Mouse (Mus musculus): ENCODE measurements around the gene Afdn.
"Not testable (repeated sequence)": the region's sequence is repeated elsewhere in the genome, so short reads cannot be mapped to it uniquely, and the experiment has no call there.

Gene Afdn

DNA sequence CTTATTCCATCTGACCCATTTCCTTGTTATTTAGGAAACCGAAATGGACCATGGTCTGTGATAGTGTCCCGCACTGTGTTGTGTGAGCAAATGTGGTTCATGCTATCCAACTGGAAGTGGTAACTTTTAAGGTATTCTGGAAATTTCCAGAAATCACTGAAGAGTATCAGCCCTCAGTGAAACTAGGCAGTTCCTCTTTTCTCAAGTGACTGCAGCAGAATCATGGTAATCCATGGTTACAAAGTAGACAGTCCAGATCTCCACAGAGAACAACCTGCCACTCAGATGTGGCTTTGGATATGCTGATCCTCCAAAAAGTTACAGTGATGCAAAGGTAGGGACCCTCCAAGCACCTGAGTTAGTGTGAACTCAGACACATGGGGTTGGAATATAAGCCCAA lies 21.4 kb upstream of the Afdn start:
- DNase-seq (ENCODE audit: low read depth, low spot score) = no peak

DNA sequence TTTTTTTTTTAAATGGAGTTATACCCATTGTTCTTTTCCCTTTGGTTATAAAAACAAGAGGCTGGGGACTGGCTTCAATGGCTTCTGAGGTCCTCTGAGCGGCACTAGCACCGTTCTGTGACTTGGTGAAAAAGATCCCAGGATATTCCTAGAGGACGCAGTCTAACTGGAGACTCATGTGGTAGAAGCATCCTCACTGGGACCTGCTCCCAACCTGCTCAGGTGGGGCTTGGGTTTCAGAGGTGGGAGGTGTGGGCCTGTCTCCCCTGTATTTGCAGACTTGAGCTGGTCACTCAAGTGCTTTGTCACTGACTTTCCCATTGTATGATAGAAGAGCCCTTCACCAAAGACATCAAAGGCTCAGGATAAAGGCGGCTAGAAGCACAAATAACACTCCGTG lies 20.4 kb upstream of the Afdn start:
- DNase-seq (ENCODE audit: low read depth, low spot score) = no peak

DNA sequence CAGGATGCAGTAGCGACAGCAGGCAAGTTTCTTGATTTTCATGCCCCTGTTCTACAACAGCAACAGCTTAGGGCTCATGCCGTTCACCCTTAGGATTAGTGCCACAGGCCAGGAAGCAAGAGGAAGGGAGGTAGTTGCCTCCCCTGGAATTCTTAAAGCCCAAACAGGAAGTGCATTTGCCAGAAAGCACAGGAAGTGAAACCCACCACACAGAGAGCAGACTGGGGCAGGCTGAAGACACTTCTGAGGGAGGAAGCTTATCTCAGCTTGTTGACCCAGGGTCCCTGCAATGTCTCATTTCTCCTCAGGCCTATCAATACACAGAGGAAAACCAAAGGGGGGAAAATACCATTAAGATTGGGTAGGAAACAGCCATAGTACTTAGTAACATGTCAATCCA lies 19.5 kb upstream of the Afdn start:
- no peak for DNase-seq (ENCODE audit: low read depth, low spot score)

DNA sequence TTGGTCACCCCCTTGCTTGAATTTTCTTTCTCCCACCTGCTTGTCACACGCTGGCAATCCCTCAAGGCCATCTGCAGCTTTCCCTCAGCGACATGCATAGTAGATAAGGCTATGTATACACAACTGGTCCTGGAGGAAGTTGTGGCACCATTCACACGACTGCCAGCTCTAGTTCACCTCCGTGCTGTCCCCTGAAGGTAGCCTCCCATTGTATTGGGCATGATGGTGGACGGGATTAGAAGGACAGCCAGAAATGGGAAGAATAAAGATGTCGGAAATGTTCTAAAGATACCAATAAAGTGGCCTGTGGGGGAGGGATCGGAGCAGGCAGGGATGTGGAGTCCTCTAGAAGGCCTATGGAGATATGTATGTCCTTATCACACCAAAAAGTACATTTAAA lies 18.7 kb upstream of the Afdn start:
- no peak for DNase-seq (ENCODE audit: low read depth, low spot score)

DNA sequence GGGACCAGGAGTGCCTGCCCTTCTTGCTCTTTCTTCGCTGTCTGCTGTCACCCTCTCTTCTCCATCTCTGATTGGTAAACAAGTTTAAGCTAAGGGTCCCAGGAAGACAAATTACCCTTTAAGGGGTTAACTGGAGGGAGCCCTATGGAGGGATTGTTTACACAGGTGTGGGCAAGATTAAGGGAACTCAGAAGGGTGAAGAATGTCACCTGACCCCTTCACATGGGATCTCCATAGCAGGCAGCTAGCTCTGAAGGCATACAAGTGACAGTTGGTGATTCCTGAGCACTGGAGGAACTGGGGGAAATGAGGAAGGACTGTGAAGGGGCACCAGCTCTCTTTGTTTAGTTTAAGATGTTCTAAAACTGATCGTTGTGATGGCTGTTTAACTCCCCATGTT lies 18.0 kb upstream of the Afdn start:
- no peak for DNase-seq (ENCODE audit: low read depth, low spot score)

DNA sequence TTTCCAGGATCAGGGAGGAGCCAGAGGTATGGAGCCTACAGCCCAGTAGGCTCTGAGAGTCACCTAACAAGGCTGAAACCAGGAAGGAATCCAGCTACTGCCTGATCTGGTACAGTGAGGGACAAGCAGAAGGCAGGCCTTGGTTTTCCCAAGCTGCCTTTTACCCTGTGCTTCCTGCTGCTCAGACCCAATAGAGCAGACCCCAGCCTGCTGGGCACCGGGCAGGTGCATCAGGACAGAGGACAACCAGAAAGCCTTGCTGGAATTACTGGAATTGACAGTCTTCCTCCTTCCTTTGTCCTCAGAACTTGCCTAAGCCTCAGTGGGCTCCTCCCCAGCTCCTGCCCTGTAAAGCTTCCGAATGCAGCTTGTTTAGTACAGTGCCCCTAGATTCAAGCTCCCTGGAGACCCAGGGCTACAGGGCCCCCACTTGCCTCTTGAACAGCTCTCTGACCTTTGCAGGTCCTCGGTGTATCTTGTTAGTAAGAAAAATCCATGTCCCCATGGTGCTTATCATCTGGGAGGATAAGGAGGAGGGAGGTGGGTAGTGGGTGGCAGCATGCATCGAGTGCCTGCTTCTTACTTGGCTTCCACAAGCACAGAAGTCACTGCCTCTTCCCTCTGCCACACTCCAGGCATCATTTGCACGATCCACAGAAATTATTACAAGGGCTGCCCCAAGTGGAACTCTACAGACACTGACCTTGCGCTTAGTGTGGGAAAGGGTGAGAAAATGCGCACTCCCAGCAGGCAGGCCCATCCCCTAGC lies 17.2 kb upstream of the Afdn start:
- no peak for DNase-seq (ENCODE audit: low read depth, low spot score)

DNA sequence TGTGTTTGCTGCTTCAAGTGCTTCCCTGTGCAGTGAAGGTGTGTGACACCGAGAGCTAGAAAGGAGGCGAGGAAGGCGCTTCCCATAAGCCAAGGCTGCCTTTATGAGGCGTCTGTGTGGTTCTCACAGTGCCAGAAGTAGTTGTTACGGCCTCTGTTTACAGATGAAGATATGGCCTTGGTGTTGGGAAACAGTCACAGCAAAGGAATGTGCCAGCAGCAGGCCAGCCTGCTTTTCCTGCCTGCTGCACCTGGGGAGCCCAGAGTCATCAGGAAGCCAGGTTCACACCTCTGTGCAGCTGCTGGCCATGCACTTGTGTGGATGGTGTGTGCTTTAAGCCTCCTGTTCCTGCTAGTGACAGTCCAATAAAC lies 16.6 kb upstream of the Afdn start:
- peak; percentile 74 for DNase-seq (ENCODE audit: low read depth, low spot score)

DNA sequence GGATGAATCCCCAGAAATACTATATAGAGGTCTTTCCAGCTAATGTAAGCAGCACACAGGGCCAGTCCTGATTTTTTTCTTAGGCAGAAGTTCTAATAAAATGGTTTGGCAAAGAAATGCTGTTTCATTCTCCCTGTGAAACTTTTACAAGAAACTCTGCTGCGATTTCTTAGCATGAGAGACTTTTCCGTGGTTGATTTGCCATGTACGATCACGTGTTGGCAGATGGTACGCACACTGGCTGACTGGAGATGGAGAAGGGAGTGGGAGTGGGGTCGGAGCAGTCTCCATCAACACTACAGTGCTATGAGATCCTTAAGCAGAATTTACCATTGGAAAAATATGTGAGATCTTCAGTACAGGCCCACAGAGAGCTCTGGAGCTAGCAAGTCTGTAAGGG lies 16.1 kb upstream of the Afdn start:
- no peak for DNase-seq (ENCODE audit: low read depth, low spot score)

DNA sequence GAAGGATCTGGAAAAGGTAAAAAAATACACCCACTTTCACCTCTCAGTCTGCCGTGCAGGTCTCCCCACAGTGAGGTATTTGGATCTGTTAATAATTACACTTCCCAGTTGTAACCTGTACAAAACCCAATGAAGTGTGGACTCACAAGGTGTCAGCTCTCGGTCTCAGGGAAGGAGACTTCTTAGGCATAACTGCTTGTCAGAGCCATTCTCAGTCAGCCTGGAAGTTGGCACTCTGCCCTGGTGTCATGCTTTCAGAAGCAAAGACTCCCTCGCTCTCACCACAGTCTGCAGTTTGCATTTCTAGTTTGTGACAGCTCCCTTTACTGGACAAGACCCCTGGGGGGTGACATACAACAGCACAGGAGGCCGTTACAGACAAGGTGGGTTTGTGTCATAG lies 15.5 kb upstream of the Afdn start:
- DNase-seq (ENCODE audit: low read depth, low spot score) = no peak

DNA sequence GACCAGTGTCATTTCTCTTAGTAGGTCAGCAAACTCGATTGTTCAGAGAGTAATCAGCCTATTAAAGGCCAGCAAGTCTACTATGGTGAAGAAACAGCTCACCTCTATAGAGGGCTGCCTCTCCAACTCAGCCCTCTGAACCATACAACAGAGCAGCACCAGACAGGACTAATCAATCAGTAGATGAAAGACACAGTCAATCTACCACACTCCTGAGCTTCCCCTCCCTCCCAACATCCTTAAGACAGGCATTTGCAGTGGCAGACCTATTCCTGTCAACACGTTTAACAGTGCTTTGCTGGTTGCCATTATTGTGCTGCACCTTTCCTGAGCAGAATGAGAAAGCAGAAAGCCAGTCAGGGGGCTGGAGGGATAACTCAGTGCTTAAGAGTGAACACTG lies 15.0 kb upstream of the Afdn start:
- no peak for DNase-seq (ENCODE audit: low read depth, low spot score)

DNA sequence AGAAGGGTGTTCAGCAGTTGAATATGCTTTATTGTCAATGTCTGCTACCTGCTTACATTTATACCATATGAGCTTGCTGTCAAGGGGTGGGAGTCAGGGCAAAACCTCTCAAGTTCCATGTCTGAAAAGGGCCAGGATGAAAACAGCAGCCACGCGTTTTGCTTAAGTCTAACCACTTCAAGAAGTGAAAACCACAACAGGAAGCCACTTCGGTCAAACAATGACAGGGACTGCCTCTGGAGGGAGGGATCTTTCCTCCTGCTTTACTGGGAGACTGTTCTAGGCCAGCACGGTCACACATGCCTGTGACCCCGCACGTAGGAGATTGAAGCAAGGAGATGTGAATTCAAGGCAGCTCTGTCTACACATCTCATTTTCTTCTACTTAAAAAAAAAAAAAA lies 14.0 kb upstream of the Afdn start:
- DNase-seq (ENCODE audit: low read depth, low spot score) = no peak

DNA sequence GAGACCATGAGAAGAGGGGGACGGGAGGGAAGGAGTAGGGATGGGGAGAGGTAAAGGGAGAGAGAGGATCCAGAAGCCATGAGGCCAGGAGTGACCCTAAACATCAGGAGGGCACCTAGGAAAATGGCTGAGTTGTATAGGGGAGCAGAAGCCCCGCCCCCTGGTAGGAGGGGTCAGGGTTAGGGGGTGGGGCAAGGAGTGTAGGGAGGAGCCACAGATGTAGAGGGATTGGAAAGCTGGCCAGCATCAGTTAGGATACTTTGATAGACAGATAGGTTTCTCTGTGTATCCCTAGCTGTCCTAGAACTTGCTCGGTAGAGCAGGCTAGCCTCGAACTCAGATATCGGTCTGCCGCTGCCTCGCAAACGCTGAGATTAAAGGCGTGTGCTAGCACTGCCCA lies 12.7 kb upstream of the Afdn start:
- no peak for DNase-seq (ENCODE audit: low read depth, low spot score)

DNA sequence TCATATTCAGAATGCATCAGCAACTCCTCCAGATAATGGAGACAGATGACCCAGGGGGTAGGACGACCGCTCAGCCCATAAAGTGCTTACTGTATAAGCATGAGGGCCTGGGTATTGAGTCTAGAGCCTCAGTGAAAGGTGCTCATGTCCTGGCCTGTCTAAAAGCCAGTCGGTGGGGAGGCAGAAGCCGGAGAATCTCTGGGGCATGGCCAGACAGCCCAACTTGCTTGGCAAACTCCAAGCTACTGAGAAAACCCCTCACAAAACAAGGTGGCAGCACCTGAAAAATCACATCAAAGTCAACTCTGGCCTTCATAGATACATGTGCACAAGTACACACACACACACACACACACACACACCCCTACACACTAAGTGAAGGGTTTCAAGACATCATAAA lies 11.3 kb upstream of the Afdn start:
- no peak for DNase-seq (ENCODE audit: low read depth, low spot score)

DNA sequence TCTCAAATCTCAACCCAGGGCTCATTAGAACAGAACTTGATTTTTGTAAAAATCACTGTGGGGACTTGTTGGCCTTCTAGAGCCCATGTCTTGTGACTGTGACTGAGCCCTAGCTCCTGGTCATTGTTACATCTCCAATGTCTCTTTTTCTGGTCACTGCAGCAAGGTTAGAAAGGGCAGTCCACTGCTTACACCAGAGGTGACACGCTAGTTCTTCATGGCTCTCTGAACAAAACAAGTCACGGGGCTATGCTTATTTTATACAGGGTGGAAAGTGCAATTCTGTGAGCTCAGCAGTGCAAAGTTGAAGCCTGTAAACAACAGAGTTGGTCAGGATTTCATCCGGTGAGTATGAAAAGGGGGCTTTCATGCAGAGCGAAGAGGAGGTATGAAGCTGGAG lies 6.4 kb upstream of the Afdn start:
- DNase-seq (ENCODE audit: low read depth, low spot score) = no peak

DNA sequence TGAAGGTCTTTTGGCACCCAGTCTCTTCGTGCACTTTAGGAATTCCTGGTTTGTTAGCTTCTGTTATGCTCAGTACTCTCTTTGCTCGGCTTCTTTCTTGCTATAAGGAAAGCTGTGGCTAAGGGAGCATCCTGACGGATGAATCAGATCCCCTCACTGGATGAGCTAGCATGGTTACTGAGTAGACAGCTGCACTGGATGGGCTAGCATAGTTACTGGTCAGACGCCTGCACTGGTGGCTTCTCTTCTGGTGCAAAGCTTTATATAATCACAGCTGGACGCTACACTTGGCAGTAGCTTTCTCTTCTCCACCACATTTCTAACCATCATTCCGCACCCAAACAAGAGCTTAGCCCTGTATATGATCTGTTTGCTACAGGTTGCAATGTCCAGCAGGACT lies 5.4 kb upstream of the Afdn start:
- DNase-seq (ENCODE audit: low read depth, low spot score) = no peak

DNA sequence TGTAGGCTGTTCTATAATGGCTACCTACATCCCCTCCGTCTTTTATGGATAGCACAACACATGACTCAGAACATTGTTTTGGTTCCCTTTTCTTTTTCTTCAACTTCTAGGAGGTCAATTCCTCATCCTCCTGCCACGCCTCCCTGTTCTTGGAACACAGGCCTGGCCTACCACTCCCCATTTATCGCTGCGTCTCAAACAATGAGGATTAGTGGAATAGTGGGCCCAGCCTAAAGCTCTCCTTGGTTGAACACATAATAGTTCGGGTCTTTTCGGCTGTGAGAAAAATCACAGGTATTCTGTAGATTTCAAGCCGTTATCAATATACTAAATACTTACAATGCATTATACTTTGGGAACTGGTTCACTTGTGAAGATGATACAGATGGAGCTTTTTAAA lies 1.8 kb upstream of the Afdn start:
- DNase-seq (ENCODE audit: low read depth, low spot score) = no peak

DNA sequence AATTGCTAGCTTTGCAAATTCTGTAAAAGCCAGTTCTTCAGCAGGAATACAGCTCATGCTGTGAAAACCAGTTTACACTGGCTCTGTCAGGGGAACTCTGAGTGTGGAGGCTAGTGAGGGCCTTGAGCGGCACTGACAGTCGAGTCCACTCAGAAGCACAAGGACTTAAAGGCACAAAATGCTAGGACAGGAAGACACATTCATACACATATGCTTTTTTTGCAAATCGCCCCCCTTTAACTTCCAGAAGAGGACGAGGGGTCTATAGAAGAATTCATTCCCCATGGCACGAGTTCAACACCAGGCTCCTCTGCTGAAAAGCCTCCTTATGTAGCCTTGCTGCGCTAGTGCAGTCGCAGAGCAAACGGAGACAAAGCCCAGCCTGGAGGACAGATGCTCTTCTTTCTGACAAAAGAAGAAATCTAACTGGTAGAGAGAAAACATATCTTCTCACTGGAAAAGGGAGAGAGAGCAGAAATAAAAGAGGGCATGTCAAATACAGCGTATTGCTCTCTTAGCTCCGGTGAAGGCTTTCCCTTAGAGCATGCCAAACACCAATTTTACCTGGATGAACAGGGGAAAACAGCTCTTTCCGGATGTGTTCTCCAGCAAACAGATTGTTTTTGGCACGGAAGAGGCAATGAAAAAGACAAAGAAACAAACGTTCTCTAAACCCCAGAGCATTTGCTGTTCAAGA lies 1.0 kb upstream of the Afdn start:
- DNase-seq (ENCODE audit: low read depth, low spot score) = no peak

DNA sequence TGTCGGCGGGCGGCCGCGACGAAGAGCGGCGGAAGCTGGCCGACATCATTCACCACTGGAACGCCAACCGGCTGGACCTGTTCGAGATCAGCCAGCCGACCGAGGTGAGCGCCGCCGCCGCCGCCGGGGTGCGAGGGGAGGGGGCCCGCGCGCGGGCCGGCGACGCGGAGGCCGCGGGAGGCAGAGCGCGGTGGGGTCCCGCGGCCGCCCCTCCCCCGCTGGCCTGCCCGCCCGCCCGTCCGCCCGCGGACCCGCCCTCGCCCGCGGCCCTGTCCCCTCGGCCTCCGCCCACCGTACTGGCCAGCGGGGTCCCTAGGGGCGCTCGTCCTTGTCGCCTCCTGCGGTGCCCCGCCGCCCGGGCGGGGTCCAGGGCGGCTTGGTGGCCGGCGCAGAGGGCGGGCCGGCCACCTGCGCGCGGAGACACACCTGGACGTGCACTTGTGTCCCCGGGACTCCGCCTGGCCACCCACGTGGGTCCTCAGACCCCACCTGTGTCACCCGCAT lies 388 bp downstream of the Afdn start:
- DNase-seq (ENCODE audit: low read depth, low spot score) = no peak

DNA sequence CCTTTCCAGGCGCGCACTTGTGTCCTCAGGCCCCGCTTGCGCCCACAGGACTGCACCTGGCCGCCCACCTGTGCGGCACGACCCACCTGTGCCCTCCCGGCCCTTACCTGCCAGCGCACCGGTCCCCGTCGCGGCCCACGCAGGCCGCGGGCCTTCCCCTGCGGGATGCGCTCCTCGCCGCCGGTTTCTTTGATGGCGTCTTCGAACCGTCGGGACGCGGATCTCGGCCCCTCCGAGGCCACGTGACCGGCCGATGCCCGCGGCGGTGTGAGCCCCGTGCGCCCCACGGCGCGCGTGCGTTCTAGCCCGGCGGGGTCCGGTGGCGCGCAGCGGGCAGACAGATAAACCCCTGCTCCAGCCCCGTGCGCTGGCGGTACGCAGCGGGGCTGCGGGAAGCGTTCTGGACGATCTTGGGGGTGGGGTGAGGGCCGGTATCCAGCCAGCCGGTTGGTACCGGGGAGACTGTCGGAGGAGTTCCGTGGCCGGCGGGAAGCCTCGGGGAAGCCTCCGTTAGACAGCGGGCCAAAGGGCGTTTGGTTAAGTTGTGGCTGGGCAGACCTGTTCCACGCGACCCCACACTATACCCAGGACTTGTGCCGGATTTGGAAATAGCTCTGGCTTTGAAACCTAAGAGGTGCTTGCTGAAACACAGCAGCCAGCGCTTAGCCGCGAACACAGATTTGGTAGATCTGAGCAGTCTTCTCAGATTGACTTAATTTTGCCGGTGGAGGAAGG lies 1.0 kb downstream of the Afdn start, which contains the start of gene Tcte2:
TSS of gene Tcte2 (minus strand) at position 647 of the 735 bp plus-strand sequence.
- DNase-seq (ENCODE audit: low read depth, low spot score) = peak; percentile 49

DNA sequence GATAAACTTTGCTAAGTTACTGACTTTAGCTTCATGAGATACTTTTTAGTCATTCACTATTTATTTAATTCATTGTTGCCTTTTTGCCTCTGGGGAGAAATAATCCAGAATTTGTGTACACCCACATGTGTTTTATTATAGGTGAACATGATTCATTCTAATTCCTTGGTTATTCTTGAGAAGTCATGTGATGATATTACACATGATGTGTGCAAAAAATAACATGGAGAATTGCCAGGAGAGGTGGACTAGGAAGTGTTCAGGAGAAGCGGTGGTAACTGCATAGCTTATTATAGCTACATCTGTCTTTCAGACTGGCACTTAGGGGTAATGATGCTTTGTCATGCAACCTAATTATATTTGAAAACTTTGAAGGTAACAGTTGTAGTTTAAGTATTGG lies 3.5 kb downstream of the Afdn start:
- no peak for DNase-seq (ENCODE audit: low read depth, low spot score)

DNA sequence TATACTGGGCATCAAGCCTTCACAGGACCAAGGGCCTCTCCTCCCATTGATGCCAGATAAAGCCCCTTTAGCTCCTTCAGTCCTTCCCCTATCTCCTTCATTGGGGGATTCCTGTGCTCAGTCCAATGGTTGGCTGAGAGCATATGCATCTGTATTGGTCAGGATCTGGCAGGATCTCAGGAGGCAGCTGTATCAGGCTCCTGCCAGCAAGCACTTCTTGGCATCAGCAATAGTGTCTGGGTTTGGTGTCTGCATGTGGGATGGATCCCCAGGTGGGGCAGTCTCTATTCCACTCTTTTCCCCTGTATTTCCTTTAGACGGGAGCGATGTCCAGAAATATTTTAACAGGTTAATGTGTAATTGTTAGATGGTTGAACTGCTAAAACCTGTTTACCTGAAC lies 4.6 kb downstream of the Afdn start:
- not testable (repeated sequence) for DNase-seq (ENCODE audit: low read depth, low spot score)

DNA sequence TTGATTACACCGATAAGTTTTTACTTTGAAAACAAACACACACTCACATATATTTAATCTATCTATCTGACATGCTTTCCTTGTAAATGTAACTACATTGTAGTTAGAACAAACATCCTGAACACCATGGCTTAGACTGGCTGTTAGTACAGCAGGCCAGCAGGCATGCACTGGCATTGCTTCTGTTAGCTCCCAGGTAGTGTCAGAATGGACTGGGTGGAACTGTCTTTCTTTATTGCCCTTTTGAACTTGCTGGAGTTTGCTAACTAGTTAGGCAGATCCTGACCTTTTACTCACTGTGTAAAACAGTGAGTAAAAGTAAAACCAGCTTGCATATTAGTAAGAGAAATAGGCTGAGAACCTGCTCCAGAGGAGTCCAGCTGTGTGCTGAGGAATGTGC lies 8.2 kb downstream of the Afdn start:
- no peak for DNase-seq (ENCODE audit: low read depth, low spot score)

DNA sequence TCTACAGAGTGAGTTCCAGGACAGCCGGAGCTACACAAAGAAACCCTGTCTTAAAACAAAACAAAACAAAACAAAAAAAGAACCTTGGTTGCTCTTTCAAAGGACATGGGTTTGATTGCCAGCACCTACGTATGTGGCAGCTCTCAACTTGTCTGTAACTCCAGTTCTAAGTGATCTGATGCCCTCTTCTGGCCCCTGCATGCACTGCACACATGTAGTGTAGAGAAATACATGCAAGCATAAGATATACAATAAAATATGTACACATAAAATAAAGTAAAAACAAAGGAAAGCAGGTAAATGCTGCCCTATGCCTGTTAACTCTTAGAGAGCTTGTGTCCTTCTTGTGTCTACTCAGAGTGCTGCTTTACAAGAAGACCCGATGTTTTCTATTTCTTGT lies 8.9 kb downstream of the Afdn start:
- no peak for DNase-seq (ENCODE audit: low read depth, low spot score)
